Mouse (Mus musculus) forebrain, postnatal 0 days (tissue): ENCODE results near the gene Slc51b. TPM values are rescaled to one million over a fixed set of nuclear protein-coding genes. Genes with fewer than 3 reads are reported as not detected.

Experiments
- ATAC-seq: fragments of 200-750 bp; cut with Nextera tagmentation; 2 replicates; pipeline ENCODE4 v1.8.0; 2017; ENCODE audit warnings: mild to moderate bottlenecking, moderate library complexity
- DNase-seq: peaks from one replicate; pipeline ENCODE4 v3.0.0-alpha.2; 2015
- H3K27ac ChIP-seq: fragments of 300-500 bp; sonication (generic); 2 replicates; pipeline ENCODE4 v1.5.1; 2014; ENCODE audit warnings: low read depth, mild to moderate bottlenecking, antibody characterized with exemption, low read length, moderate library complexity, mixed read lengths
- H3K27me3 ChIP-seq: fragments of 300-500 bp; sonication (generic); 2 replicates; pipeline ENCODE4 v1.6.1; 2014; ENCODE audit warnings: mild to moderate bottlenecking, low read length, mixed read lengths; ENCODE audit not compliant: insufficient read depth
- H3K36me3 ChIP-seq: fragments of 300-500 bp; sonication (generic); 2 replicates; pipeline ENCODE4 v1.6.1; 2014; ENCODE audit warnings: mild to moderate bottlenecking, moderate library complexity; ENCODE audit not compliant: insufficient read depth
- H3K4me1 ChIP-seq: fragments of 300-500 bp; sonication (generic); 2 replicates; pipeline ENCODE4 v1.6.1; 2014; ENCODE audit warnings: antibody characterized with exemption; ENCODE audit not compliant: insufficient read depth
- H3K4me2 ChIP-seq: fragments of 300-500 bp; sonication (generic); 2 replicates; pipeline ENCODE4 v1.6.1; 2014; ENCODE audit warnings: low read depth, mild to moderate bottlenecking, moderate library complexity
- H3K4me3 ChIP-seq: fragments of 300-500 bp; sonication (generic); 2 replicates; pipeline ENCODE4 v1.5.1; 2014; ENCODE audit warnings: low read depth, low read length, mixed read lengths
- H3K9ac ChIP-seq: fragments of 300-500 bp; sonication (generic); 2 replicates; pipeline ENCODE4 v1.6.1; 2014; ENCODE audit warnings: mild to moderate bottlenecking
- H3K9me3 ChIP-seq: fragments of 300-500 bp; sonication (generic); 2 replicates; pipeline ENCODE4 v1.6.1; 2016; ENCODE audit warnings: low read length
- CTCF ChIP-seq: sonication (generic); IDR thresholded peaks from 2 replicates; pipeline ENCODE4 v1.5.1; 2016; ENCODE audit warnings: antibody characterized with exemption, control low read depth, low read depth
- WGBS: fragments of 180-500 bp; shearing (Covaris S2); extraction: QIAGEN DNeasy Blood & Tissue Kit; methylation state at CpG from one replicate; pipeline ENCODE4 v1.1.7; 2014; 5-methylcytosine and 5-hydroxymethylcytosine counted together
- polyA plus RNA-seq: library from polyadenylated mRNA; unstranded; fragments of >200 nt; fragmentation: Nextera tagmentation; extraction: Ambion mirVana; gene quantifications from 2 replicates; pipeline ENCODE4 v1.2.1, GENCODE M21; 2015
- total RNA-seq: library from RNA; depleted of rRNA; stranded (reverse); fragments of >200 nt; gene quantifications from 2 replicates; pipeline ENCODE4 v1.2.3, GENCODE M21; 2014

The Slc51b gene
- total and polyA plus RNA-seq, 2 experiments from 2014 or later, result not detected

- DNase-seq, result no peak
- TF ChIP-seq CTCF, result no peak
- 89% methylated on average over 8 of the region's 8 CpGs for WGBS
These were observed 12.4 kb downstream of the Slc51b start for GRCm38 (mm10) chr9:65410378-65410777.

GRCm38 (mm10) chr9:65408871-65409295 lies 13.9 kb downstream of the Slc51b start:
- Histone ChIP-seq H3K4me1 (no peaks in the 10 kb centered on the region), H3K9ac (no peak overlapping the region), H3K36me3 (no peaks in the 10 kb centered on the region), H3K9me3 (no peaks in the 10 kb centered on the region), H3K4me2 (no peak overlapping the region), H3K27me3 (no peaks in the 10 kb centered on the region), H3K27ac (no peak overlapping the region), H3K4me3 (no peak overlapping the region)
- no peak for TF ChIP-seq CTCF
- ATAC-seq, result no peak
- DNase-seq, result no peak
- 76% methylated on average over 5 of the region's 5 CpGs for WGBS

More at GRCm38 (mm10) chr9:65410378-65410777, 12.4 kb downstream of the Slc51b start:
- no peaks in the 10 kb centered on the region for H3K9me3 ChIP-seq
- H3K4me3 ChIP-seq, result no peak overlapping the region
- no peak overlapping the region for H3K9ac ChIP-seq
- no peaks in the 10 kb centered on the region for H3K27me3 ChIP-seq
- H3K4me1 ChIP-seq, result no peaks in the 10 kb centered on the region
- no peak overlapping the region for H3K27ac ChIP-seq
- no peak for ATAC-seq
- no peak overlapping the region for H3K4me2 ChIP-seq
- no peaks in the 10 kb centered on the region for H3K36me3 ChIP-seq

- no peak overlapping the region for H3K9ac ChIP-seq
- H3K4me1 ChIP-seq, result no peaks in the 10 kb centered on the region
- H3K27me3 ChIP-seq, result no peaks in the 10 kb centered on the region
- no peak overlapping the region for H3K4me3 ChIP-seq
- no peak for TF ChIP-seq CTCF
- no peak overlapping the region for H3K27ac ChIP-seq
- no peak for ATAC-seq
- WGBS, result 75% methylated on average over 3 of the region's 3 CpGs
- H3K36me3 ChIP-seq, result no peaks in the 10 kb centered on the region
- no peak overlapping the region for H3K4me2 ChIP-seq
- no peak for DNase-seq
- H3K9me3 ChIP-seq, result no peaks in the 10 kb centered on the region
These were observed 14.9 kb downstream of the Slc51b start for GRCm38 (mm10) chr9:65407861-65408260.

- Histone ChIP-seq H3K4me3 (no peak overlapping the region), H3K27me3 (no peaks in the 10 kb centered on the region), H3K4me1 (no peaks in the 10 kb centered on the region), H3K4me2 (no peak overlapping the region), H3K9ac (no peak overlapping the region), H3K36me3 (no peaks in the 10 kb centered on the region), H3K27ac (no peak overlapping the region), H3K9me3 (no peaks in the 10 kb centered on the region)
- ATAC-seq (no peak), DNase-seq (no peak)
- WGBS, result 79% methylated on average over 5 of the region's 5 CpGs
- TF ChIP-seq CTCF, result no peak
These were observed 15.4 kb downstream of the Slc51b start for GRCm38 (mm10) chr9:65407327-65407726.

GRCm38 (mm10) chr9:65405184-65405449 lies 17.6 kb downstream of the Slc51b start:
- no peak for DNase-seq
- no peak for TF ChIP-seq CTCF
- H3K36me3 ChIP-seq, result no peaks in the 10 kb centered on the region
- H3K4me1 ChIP-seq, result no peaks in the 10 kb centered on the region
- no peaks in the 10 kb centered on the region for H3K27me3 ChIP-seq
- H3K4me3 ChIP-seq, result no peak overlapping the region
- no peak overlapping the region for H3K4me2 ChIP-seq
- no peak for ATAC-seq
- H3K27ac ChIP-seq, result no peak overlapping the region
- H3K9ac ChIP-seq, result no peak overlapping the region
- 84% methylated on average over 2 of the region's 2 CpGs for WGBS
- no peaks in the 10 kb centered on the region for H3K9me3 ChIP-seq

GRCm38 (mm10) chr9:65404331-65405183 lies 18.2 kb downstream of the Slc51b start:
- Histone ChIP-seq H3K27ac (no peak overlapping the region), H3K9ac (no peak overlapping the region), H3K9me3 (no peaks in the 10 kb centered on the region), H3K4me1 (no peaks in the 10 kb centered on the region), H3K36me3 (no peaks in the 10 kb centered on the region), H3K4me3 (no peak overlapping the region), H3K27me3 (no peaks in the 10 kb centered on the region), H3K4me2 (peak overlapping the region; percentile 15; the same call in 1 of the 2 replicates)
- no peak for TF ChIP-seq CTCF
- ATAC-seq (peak; percentile 34), DNase-seq (peak; percentile 77)
- WGBS, result 59% methylated on average over 15 of the region's 15 CpGs

GRCm38 (mm10) chr9:65399934-65400333 lies 22.8 kb downstream of the Slc51b start:
- Histone ChIP-seq H3K9me3 (no peaks in the 10 kb centered on the region), H3K4me1 (peaks cover 6% of the 10 kb centered on the region; the same call in 1 of the 2 replicates), H3K9ac (no peak overlapping the region), H3K4me3 (no peak overlapping the region), H3K27ac (no peak overlapping the region), H3K27me3 (no peaks in the 10 kb centered on the region), H3K36me3 (no peaks in the 10 kb centered on the region), H3K4me2 (no peak overlapping the region)
- WGBS, result 92% methylated on average over 6 of the region's 6 CpGs
- TF ChIP-seq CTCF, result no peak
- DNase-seq (no peak), ATAC-seq (no peak)
